Mouse (Mus musculus) stomach, embryonic 15.5 days (tissue): ENCODE results near the gene Elmo3. TPM values are rescaled to one million over a fixed set of nuclear protein-coding genes. Genes with fewer than 3 reads are reported as not detected.

Source experiments
- ATAC-seq: fragments of 200-750 bp; cut with Nextera tagmentation; 2 replicates; pipeline ENCODE4 v1.8.0; 2017; ENCODE audit warnings: low read depth, moderate number of reproducible peaks, moderate TSS enrichment; ENCODE audit not compliant: insufficient read depth, low FRiP score
- H3K27ac ChIP-seq: fragments of 300-500 bp; sonication (generic); 2 replicates; pipeline ENCODE4 v1.5.1; 2015; ENCODE audit warnings: mild to moderate bottlenecking, inconsistent platforms
- H3K27me3 ChIP-seq: fragments of 300-500 bp; sonication (generic); replicated peaks from 2 replicates; pipeline ENCODE4 v1.6.1; 2015; ENCODE audit warnings: inconsistent platforms
- H3K36me3 ChIP-seq: fragments of 300-500 bp; sonication (generic); 2 replicates; pipeline ENCODE4 v1.6.1; 2015; ENCODE audit warnings: inconsistent platforms
- H3K4me1 ChIP-seq: fragments of 300-500 bp; sonication (generic); 2 replicates; pipeline ENCODE4 v1.6.1; 2015; ENCODE audit warnings: inconsistent platforms
- H3K4me2 ChIP-seq: fragments of 300-500 bp; sonication (generic); 2 replicates; pipeline ENCODE4 v1.6.1; 2015; ENCODE audit warnings: mild to moderate bottlenecking, inconsistent platforms
- H3K4me3 ChIP-seq: fragments of 300-500 bp; sonication (generic); replicated peaks from 2 replicates; pipeline ENCODE4 v1.5.1; 2015; ENCODE audit warnings: inconsistent platforms
- H3K9ac ChIP-seq: fragments of 300-500 bp; sonication (generic); 2 replicates; pipeline ENCODE4 v1.6.1; 2015; ENCODE audit warnings: inconsistent platforms
- H3K9me3 ChIP-seq: fragments of 300-500 bp; sonication (generic); 2 replicates; pipeline ENCODE4 v1.6.1; 2016; ENCODE audit warnings: inconsistent platforms
- WGBS: fragments of 180-500 bp; shearing (Covaris S2); methylation state at CpG from one replicate; pipeline ENCODE4 v1.1.7; 2015; 5-methylcytosine and 5-hydroxymethylcytosine counted together
- polyA plus RNA-seq: library from polyadenylated mRNA; unstranded; fragments of >200 nt; fragmentation: Nextera tagmentation; extraction: Ambion mirVana; gene quantifications from 2 replicates; pipeline ENCODE4 v1.2.1, GENCODE M21; 2015

Gene Elmo3
- polyA plus RNA-seq, 1 experiment from 2014 or later: 15.9 TPM

- 37% methylated on average over 13 of the region's 13 CpGs for WGBS
- H3K9me3 ChIP-seq: no peaks in the 10 kb centered on the region
- H3K4me1 ChIP-seq: peaks cover 40% of the 10 kb centered on the region
Observed at GRCm38 (mm10) chr8:105266775-105267174, 38.6 kb upstream of the Elmo3 start.

GRCm38 (mm10) chr8:105268342-105269074 lies 36.9 kb upstream of the Elmo3 start:
- H3K4me3 ChIP-seq: peak overlapping the region; percentile 44
- H3K9ac ChIP-seq: no peak overlapping the region
- no peak for ATAC-seq
- H3K9me3 ChIP-seq: no peaks in the 10 kb centered on the region
- H3K36me3 ChIP-seq: no peaks in the 10 kb centered on the region
- 3% methylated on average over 65 of the region's 65 CpGs for WGBS
- H3K4me1 ChIP-seq: peaks cover 40% of the 10 kb centered on the region
- peaks cover 69% of the 10 kb centered on the region for H3K27me3 ChIP-seq
- no peak overlapping the region for H3K27ac ChIP-seq
- H3K4me2 ChIP-seq: peak overlapping the region; percentile 89

More at GRCm38 (mm10) chr8:105266775-105267174, 38.6 kb upstream of the Elmo3 start:
- H3K36me3 ChIP-seq: no peaks in the 10 kb centered on the region
- H3K4me3 ChIP-seq: no peak overlapping the region
- no peak overlapping the region for H3K9ac ChIP-seq
- ATAC-seq: no peak
- peaks cover 59% of the 10 kb centered on the region for H3K27me3 ChIP-seq
- no peak overlapping the region for H3K4me2 ChIP-seq
- no peak overlapping the region for H3K27ac ChIP-seq

GRCm38 (mm10) chr8:105269075-105269458 lies 36.3 kb upstream of the Elmo3 start:
- peaks cover 73% of the 10 kb centered on the region for H3K27me3 ChIP-seq
- H3K4me3 ChIP-seq: peak overlapping the region; percentile 44
- 5% methylated on average over 10 of the region's 10 CpGs for WGBS
- H3K4me2 ChIP-seq: peak overlapping the region; percentile 89
- peaks cover 36% of the 10 kb centered on the region for H3K4me1 ChIP-seq
- H3K9me3 ChIP-seq: no peaks in the 10 kb centered on the region
- H3K27ac ChIP-seq: no peak overlapping the region
- no peaks in the 10 kb centered on the region for H3K36me3 ChIP-seq
- no peak overlapping the region for H3K9ac ChIP-seq
- no peak for ATAC-seq

DNA sequence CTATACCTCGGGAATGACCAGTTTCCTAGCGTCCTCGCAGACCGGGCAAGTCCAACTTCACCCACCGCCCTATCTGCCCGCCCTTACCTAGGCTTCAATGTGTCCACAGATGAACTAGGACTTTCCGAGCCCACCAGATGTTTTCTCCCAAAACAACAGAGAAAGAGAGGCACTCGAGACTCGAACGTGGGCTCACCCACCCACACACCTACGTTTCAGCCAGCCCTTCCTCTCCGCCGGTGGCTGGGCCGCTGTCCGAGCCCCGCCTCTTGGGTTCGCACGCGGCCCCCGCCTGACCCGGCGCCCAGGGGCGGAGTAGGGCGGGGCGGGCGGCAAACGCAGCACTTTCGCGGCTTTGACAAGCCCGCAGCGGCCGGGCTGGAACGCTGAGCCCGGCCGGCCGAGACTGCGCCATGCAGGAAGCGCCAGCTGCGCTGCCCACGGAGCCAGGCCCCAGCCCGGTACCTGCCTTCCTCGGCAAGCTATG lies 35.9 kb upstream of the Elmo3 start, which contains the start of gene Hsf4:
Hsf4 (plus strand) TSS at position 341 of the 487 bp plus-strand sequence.
- peaks cover 78% of the 10 kb centered on the region for H3K27me3 ChIP-seq
- WGBS: 1% methylated on average over 42 of the region's 42 CpGs
- no peaks in the 10 kb centered on the region for H3K9me3 ChIP-seq
- H3K36me3 ChIP-seq: no peaks in the 10 kb centered on the region
- peak within 1 kb of the TSS; percentile 89 for H3K4me2 ChIP-seq
- H3K4me1 ChIP-seq: peaks cover 36% of the 10 kb centered on the region
- peak; percentile 50 for ATAC-seq
- peak within 1 kb of the TSS; percentile 13; the same call in 1 of the 2 replicates for H3K9ac ChIP-seq
- H3K4me3 ChIP-seq: peak within 1 kb of the TSS; percentile 44
- no peak within 1 kb of the TSS for H3K27ac ChIP-seq

DNA sequence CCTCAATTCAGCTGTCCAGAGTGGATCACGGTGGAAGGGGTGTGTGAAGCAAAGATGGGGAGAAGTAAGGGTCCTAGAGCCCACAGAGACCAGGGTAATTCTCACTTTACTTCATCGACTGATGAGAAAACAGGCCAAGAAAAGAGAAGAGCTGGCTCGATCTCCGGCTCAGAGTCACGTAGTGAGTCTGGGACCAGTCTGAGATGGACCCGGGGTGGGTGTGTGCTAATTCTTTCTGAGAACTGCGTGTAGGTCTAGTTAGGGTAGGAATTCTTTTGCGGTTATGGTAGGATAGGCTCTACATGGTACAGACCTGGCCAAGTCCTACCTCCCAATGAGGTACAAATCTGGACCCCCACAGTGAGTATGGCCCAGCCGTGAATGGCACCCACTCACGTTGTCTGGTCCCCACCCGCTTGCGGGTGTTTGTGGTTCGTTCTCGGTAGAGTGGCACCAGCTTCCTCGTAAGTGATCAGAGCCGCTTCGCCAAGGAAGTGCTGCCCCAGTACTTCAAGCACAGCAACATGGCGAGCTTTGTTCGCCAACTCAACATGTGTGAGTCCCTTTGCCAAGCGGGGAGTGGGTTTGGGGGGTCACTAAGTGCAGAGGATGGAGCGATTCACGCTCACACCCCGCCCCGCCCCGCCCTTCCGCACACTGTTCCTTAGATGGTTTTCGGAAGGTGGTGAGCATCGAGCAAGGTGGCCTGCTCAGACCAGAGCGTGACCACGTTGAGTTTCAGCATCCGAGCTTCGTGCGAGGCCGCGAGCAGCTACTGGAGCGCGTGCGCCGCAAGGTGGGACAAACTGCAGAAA lies 35.1 kb upstream of the Elmo3 start:
- H3K9ac ChIP-seq: no peak overlapping the region
- ATAC-seq: no peak

DNA sequence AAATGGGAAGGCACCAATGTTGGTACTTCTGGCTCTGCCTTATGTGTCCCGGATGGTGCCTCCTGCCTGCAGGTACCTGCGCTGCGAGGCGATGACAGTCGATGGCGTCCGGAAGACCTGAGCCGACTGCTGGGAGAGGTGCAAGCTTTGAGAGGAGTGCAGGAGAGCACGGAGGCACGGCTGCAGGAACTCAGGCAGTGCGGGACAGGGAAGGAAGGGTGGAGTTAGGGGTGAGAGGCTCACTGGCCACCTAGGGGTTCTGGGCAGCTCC lies 34.5 kb upstream of the Elmo3 start:
- Histone ChIP-seq H3K36me3 (no peaks in the 10 kb centered on the region), H3K4me1 (peaks cover 39% of the 10 kb centered on the region), H3K9me3 (no peaks in the 10 kb centered on the region), H3K4me3 (0 out of 2 replicates have a peak overlapping the region, but pooled peaks have one; percentile 44), H3K4me2 (peak overlapping the region; percentile 89; the same call in 1 of the 2 replicates), H3K9ac (no peak overlapping the region), H3K27ac (no peak overlapping the region), H3K27me3 (peaks cover 90% of the 10 kb centered on the region)
- WGBS: 4% methylated on average over 11 of the region's 11 CpGs
- no peak for ATAC-seq

More for the DNA sequence above, 35.1 kb upstream of the Elmo3 start:
- Histone ChIP-seq H3K4me1 (peaks cover 36% of the 10 kb centered on the region), H3K9me3 (no peaks in the 10 kb centered on the region), H3K27ac (no peak overlapping the region), H3K4me3 (peak overlapping the region; percentile 44), H3K27me3 (peaks cover 86% of the 10 kb centered on the region), H3K36me3 (no peaks in the 10 kb centered on the region), H3K4me2 (peak overlapping the region; percentile 89)
- WGBS: 8% methylated on average over 39 of the region's 39 CpGs

GRCm38 (mm10) chr8:105275387-105275786 lies 30.0 kb upstream of the Elmo3 start:
- Histone ChIP-seq H3K4me1 (peaks cover 31% of the 10 kb centered on the region), H3K27me3 (peaks cover 89% of the 10 kb centered on the region), H3K4me3 (no peak overlapping the region), H3K9ac (no peak overlapping the region), H3K9me3 (no peaks in the 10 kb centered on the region), H3K27ac (no peak overlapping the region), H3K36me3 (no peaks in the 10 kb centered on the region), H3K4me2 (peak overlapping the region; percentile 81)
- no peak for ATAC-seq
- 10% methylated on average over 11 of the region's 11 CpGs for WGBS

GRCm38 (mm10) chr8:105275840-105276239 lies 29.6 kb upstream of the Elmo3 start, which contains the start of gene Nol3:
Gene Nol3 (plus strand): TSS chr8:105276140.
- H3K9ac ChIP-seq: no peak within 1 kb of the TSS
- no peak for ATAC-seq
- peaks cover 85% of the 10 kb centered on the region for H3K27me3 ChIP-seq
- H3K4me1 ChIP-seq: peaks cover 27% of the 10 kb centered on the region
- no peaks in the 10 kb centered on the region for H3K9me3 ChIP-seq
- H3K4me3 ChIP-seq: peak within 1 kb of the TSS; percentile 42
- WGBS: 4% methylated on average over 10 of the region's 10 CpGs
- H3K27ac ChIP-seq: no peak within 1 kb of the TSS
- peak within 1 kb of the TSS; percentile 81 for H3K4me2 ChIP-seq
- H3K36me3 ChIP-seq: no peaks in the 10 kb centered on the region

- ATAC-seq: peak; percentile 36; the same call in 1 of the 2 replicates
- Histone ChIP-seq H3K36me3 (0 out of 2 replicates have a peak, but pooled peaks cover 2% of the 10 kb centered on the region), H3K9me3 (no peaks in the 10 kb centered on the region), H3K4me3 (peak overlapping the region; percentile 42), H3K27me3 (peaks cover 78% of the 10 kb centered on the region), H3K27ac (no peak overlapping the region), H3K9ac (no peak overlapping the region), H3K4me1 (peaks cover 26% of the 10 kb centered on the region), H3K4me2 (peak overlapping the region; percentile 81)
- 4% methylated on average over 30 of the region's 30 CpGs for WGBS
Observed at GRCm38 (mm10) chr8:105276292-105277120, 28.9 kb upstream of the Elmo3 start.

GRCm38 (mm10) chr8:105278911-105279334 lies 26.5 kb upstream of the Elmo3 start:
- no peak overlapping the region for H3K27ac ChIP-seq
- WGBS: 3% methylated on average over 28 of the region's 28 CpGs
- peaks cover 30% of the 10 kb centered on the region for H3K4me1 ChIP-seq
- H3K4me3 ChIP-seq: peak overlapping the region; percentile 18; the same call in 1 of the 2 replicates
- peak; percentile 73 for ATAC-seq
- H3K27me3 ChIP-seq: peaks cover 58% of the 10 kb centered on the region
- H3K36me3 ChIP-seq: 0 out of 2 replicates have a peak, but pooled peaks cover 11% of the 10 kb centered on the region
- H3K9ac ChIP-seq: no peak overlapping the region
- H3K4me2 ChIP-seq: peak overlapping the region; percentile 55
- H3K9me3 ChIP-seq: no peaks in the 10 kb centered on the region

GRCm38 (mm10) chr8:105280567-105280966 lies 24.8 kb upstream of the Elmo3 start:
- Histone ChIP-seq H3K36me3 (0 out of 2 replicates have a peak, but pooled peaks cover 11% of the 10 kb centered on the region), H3K4me2 (no peak overlapping the region), H3K27ac (no peak overlapping the region), H3K9me3 (no peaks in the 10 kb centered on the region), H3K4me3 (no peak overlapping the region), H3K27me3 (peaks cover 42% of the 10 kb centered on the region), H3K9ac (no peak overlapping the region), H3K4me1 (peaks cover 24% of the 10 kb centered on the region)
- no peak for ATAC-seq
- WGBS: 67% methylated on average over 3 of the region's 3 CpGs
